Mouse (Mus musculus) hindbrain, embryonic 16.5 days (tissue): Measurements from ENCODE around the gene Ptpra. TPM values are rescaled to one million over a fixed set of nuclear protein-coding genes. Genes with fewer than 3 reads are reported as not detected.

Experiments
- ATAC-seq: fragments of 200-750 bp; cut with Nextera tagmentation; 2 replicates; pipeline ENCODE4 v1.8.0; 2017; ENCODE audit warnings: moderate TSS enrichment, moderate library complexity
- H3K27ac ChIP-seq: fragments of 300-500 bp; sonication (generic); 2 replicates; pipeline ENCODE4 v1.5.1; 2014; ENCODE audit warnings: low read depth, mild to moderate bottlenecking, control low read depth, low read length, moderate library complexity
- H3K27me3 ChIP-seq: fragments of 300-500 bp; sonication (generic); replicated peaks from 2 replicates; pipeline ENCODE4 v1.6.1; 2014; ENCODE audit warnings: low read length; ENCODE audit not compliant: control insufficient read depth, insufficient read depth
- H3K36me3 ChIP-seq: fragments of 300-500 bp; sonication (generic); 2 replicates; pipeline ENCODE4 v1.6.1; 2014; ENCODE audit warnings: mild to moderate bottlenecking, low read length, moderate library complexity, mixed read lengths; ENCODE audit not compliant: control insufficient read depth, insufficient read depth
- H3K4me1 ChIP-seq: fragments of 300-500 bp; sonication (generic); 2 replicates; pipeline ENCODE4 v1.6.1; 2014; ENCODE audit warnings: low read depth, low read length; ENCODE audit not compliant: control insufficient read depth, insufficient read depth
- H3K4me2 ChIP-seq: fragments of 300-500 bp; sonication (generic); 2 replicates; pipeline ENCODE4 v1.6.1; 2014; ENCODE audit warnings: mild to moderate bottlenecking, low read length, control low read depth, moderate library complexity
- H3K4me3 ChIP-seq: fragments of 300-500 bp; sonication (generic); 2 replicates; pipeline ENCODE4 v1.5.1; 2014; ENCODE audit warnings: mild to moderate bottlenecking, low read length, control low read depth, moderate library complexity
- H3K9ac ChIP-seq: fragments of 300-500 bp; sonication (generic); 2 replicates; pipeline ENCODE4 v1.6.1; 2014; ENCODE audit warnings: low read depth, mild to moderate bottlenecking, control low read depth, low read length, moderate library complexity
- H3K9me3 ChIP-seq: fragments of 300-500 bp; sonication (generic); 2 replicates; pipeline ENCODE4 v1.6.1; 2014; ENCODE audit warnings: mild to moderate bottlenecking, low read length, moderate library complexity; ENCODE audit not compliant: control insufficient read depth
- WGBS: fragments of 180-500 bp; shearing (Covaris S2); extraction: QIAGEN DNeasy Blood & Tissue Kit; methylation state at CpG from one replicate; pipeline ENCODE4 v1.1.7; 2014; 5-methylcytosine and 5-hydroxymethylcytosine counted together
- polyA plus RNA-seq: library from polyadenylated mRNA; unstranded; fragments of >200 nt; fragmentation: Nextera tagmentation; extraction: Ambion mirVana; gene quantifications from 2 replicates; pipeline ENCODE4 v1.2.1, GENCODE M21; 2015

Ptpra gene
- polyA plus RNA-seq, 1 experiment from 2014 or later, result 134 TPM

- Histone ChIP-seq H3K27ac (no peak overlapping the region), H3K4me1 (peaks cover 27% of the 10 kb centered on the region), H3K9me3 (no peaks in the 10 kb centered on the region), H3K36me3 (no peaks in the 10 kb centered on the region), H3K9ac (no peak overlapping the region; the same call in 1 of the 2 replicates), H3K27me3 (no peaks in the 10 kb centered on the region), H3K4me3 (no peak overlapping the region), H3K4me2 (no peak overlapping the region; the same call in 1 of the 2 replicates)
- no peak for ATAC-seq
- 70% methylated on average over 2 of the region's 2 CpGs for WGBS
These were observed 2.2 kb downstream of the Ptpra start for GRCm38 (mm10) chr2:130452266-130452665.

- ATAC-seq, result no peak
- no peak overlapping the region for H3K4me2 ChIP-seq
- no peak overlapping the region for H3K9ac ChIP-seq
- H3K9me3 ChIP-seq, result no peaks in the 10 kb centered on the region
- no peak overlapping the region for H3K27ac ChIP-seq
- no peak overlapping the region for H3K4me3 ChIP-seq
- WGBS, result 63% methylated on average over 6 of the region's 6 CpGs
- no peaks in the 10 kb centered on the region for H3K27me3 ChIP-seq
- no peaks in the 10 kb centered on the region for H3K36me3 ChIP-seq
- H3K4me1 ChIP-seq, result peaks cover 27% of the 10 kb centered on the region
These were observed 3.3 kb downstream of the Ptpra start for GRCm38 (mm10) chr2:130453421-130453820.

GRCm38 (mm10) chr2:130454748-130455370, 4.8 kb downstream of the Ptpra start:
- H3K9ac ChIP-seq, result no peak overlapping the region
- peak; percentile 10; the same call in 1 of the 2 replicates for ATAC-seq
- 48% methylated on average over 6 of the region's 6 CpGs for WGBS

GRCm38 (mm10) chr2:130457871-130458270, 7.8 kb downstream of the Ptpra start:
- ATAC-seq, result no peak
- Histone ChIP-seq H3K27ac (no peak overlapping the region), H3K9me3 (no peaks in the 10 kb centered on the region), H3K4me1 (peaks cover 8% of the 10 kb centered on the region), H3K4me2 (no peak overlapping the region), H3K27me3 (no peaks in the 10 kb centered on the region), H3K4me3 (no peak overlapping the region), H3K9ac (no peak overlapping the region), H3K36me3 (no peaks in the 10 kb centered on the region)
- 89% methylated on average over 3 of the region's 3 CpGs for WGBS

More at GRCm38 (mm10) chr2:130454748-130455370, 4.8 kb downstream of the Ptpra start:
- no peak overlapping the region for H3K4me2 ChIP-seq
- H3K4me1 ChIP-seq, result peaks cover 21% of the 10 kb centered on the region
- no peaks in the 10 kb centered on the region for H3K9me3 ChIP-seq
- no peak overlapping the region for H3K4me3 ChIP-seq
- H3K36me3 ChIP-seq, result no peaks in the 10 kb centered on the region
- H3K27ac ChIP-seq, result no peak overlapping the region
- H3K27me3 ChIP-seq, result no peaks in the 10 kb centered on the region

GRCm38 (mm10) chr2:130459576-130459975, 9.5 kb downstream of the Ptpra start:
- Histone ChIP-seq H3K9ac (no peak overlapping the region), H3K27me3 (no peaks in the 10 kb centered on the region), H3K4me1 (peaks cover under 1% of the 10 kb centered on the region; the same call in 1 of the 2 replicates), H3K27ac (no peak overlapping the region), H3K9me3 (no peaks in the 10 kb centered on the region), H3K36me3 (no peaks in the 10 kb centered on the region), H3K4me3 (no peak overlapping the region), H3K4me2 (no peak overlapping the region)
- no peak for ATAC-seq
- WGBS, result 95% methylated on average over 3 of the region's 3 CpGs

GRCm38 (mm10) chr2:130461287-130462071, 11.4 kb downstream of the Ptpra start:
- H3K4me1 ChIP-seq, result no peaks in the 10 kb centered on the region
- H3K9ac ChIP-seq, result no peak overlapping the region
- H3K4me3 ChIP-seq, result no peak overlapping the region
- no peaks in the 10 kb centered on the region for H3K9me3 ChIP-seq
- H3K27ac ChIP-seq, result no peak overlapping the region
- ATAC-seq, result no peak
- H3K36me3 ChIP-seq, result no peaks in the 10 kb centered on the region
- no peak overlapping the region for H3K4me2 ChIP-seq
- H3K27me3 ChIP-seq, result no peaks in the 10 kb centered on the region
- WGBS, result 75% methylated on average over 15 of the region's 15 CpGs

- no peak overlapping the region for H3K9ac ChIP-seq
- no peak for ATAC-seq
- H3K9me3 ChIP-seq, result no peaks in the 10 kb centered on the region
- H3K36me3 ChIP-seq, result no peaks in the 10 kb centered on the region
- H3K4me3 ChIP-seq, result no peak overlapping the region
- H3K27me3 ChIP-seq, result no peaks in the 10 kb centered on the region
- no peak overlapping the region for H3K27ac ChIP-seq
- peaks cover 12% of the 10 kb centered on the region for H3K4me1 ChIP-seq
- 88% methylated on average over 1 of the region's 1 CpGs for WGBS
- H3K4me2 ChIP-seq, result no peak overlapping the region
These were observed 16.4 kb downstream of the Ptpra start for GRCm38 (mm10) chr2:130466438-130466837.

GRCm38 (mm10) chr2:130469366-130469765, 19.3 kb downstream of the Ptpra start:
- no peak overlapping the region for H3K27ac ChIP-seq
- no peak overlapping the region for H3K9ac ChIP-seq
- ATAC-seq, result peak; percentile 61; the same call in 1 of the 2 replicates
- H3K4me2 ChIP-seq, result no peak overlapping the region; the same call in 1 of the 2 replicates
- H3K9me3 ChIP-seq, result no peaks in the 10 kb centered on the region
- H3K4me1 ChIP-seq, result peaks cover 12% of the 10 kb centered on the region
- WGBS, result 19% methylated on average over 4 of the region's 4 CpGs
- no peaks in the 10 kb centered on the region for H3K27me3 ChIP-seq
- H3K4me3 ChIP-seq, result no peak overlapping the region
- no peaks in the 10 kb centered on the region for H3K36me3 ChIP-seq

- no peak overlapping the region for H3K4me2 ChIP-seq
- peaks cover 12% of the 10 kb centered on the region for H3K4me1 ChIP-seq
- H3K36me3 ChIP-seq, result no peaks in the 10 kb centered on the region
- peak; percentile 40; the same call in 1 of the 2 replicates for ATAC-seq
- 68% methylated on average over 2 of the region's 2 CpGs for WGBS
- no peak overlapping the region for H3K9ac ChIP-seq
- H3K9me3 ChIP-seq, result no peaks in the 10 kb centered on the region
- H3K4me3 ChIP-seq, result no peak overlapping the region
- H3K27me3 ChIP-seq, result no peaks in the 10 kb centered on the region
- H3K27ac ChIP-seq, result 0 out of 2 replicates have a peak overlapping the region, but pooled peaks have one; percentile 20
These were observed 19.9 kb downstream of the Ptpra start for GRCm38 (mm10) chr2:130469935-130470334.
